Comparison of ENCODE assay signal across 8 mouse cellular contexts in genomic region chr8:119811925-119812324, GRCm38 (mm10). TPM values are rescaled to one million over a fixed set of nuclear protein-coding genes. Genes with fewer than 3 reads are reported as not detected.
DNase-seq lines count a peak whose midpoint lies in the region; ATAC-seq lines count a peak whose summit lies in the region.

No protein-coding gene starts in this region.

- ATAC-seq in heart, embryonic 15.5 days (replicated peaks; ENCODE audit: insufficient number of reproducible peaks, insufficient read depth, low FRiP score, low read depth), result no peak
- peak; percentile 63 for ATAC-seq in CD4-positive, CD25-positive, alpha-beta regulatory T cell, adult 4 months
- no peak for ATAC-seq in intestine, embryonic 15.5 days

- H3K9me3 ChIP-seq in heart, embryonic 15.5 days (replicated peaks), result no peaks in the 10 kb centered on the region
- H3K9me3 ChIP-seq in intestine, embryonic 15.5 days, result no peaks in the 10 kb centered on the region

- H3K27me3 ChIP-seq in heart, embryonic 15.5 days, result no peaks in the 10 kb centered on the region
- no peaks in the 10 kb centered on the region for H3K27me3 ChIP-seq in intestine, embryonic 15.5 days (replicated peaks)

- WGBS in heart, embryonic 15.5 days, result 48% methylated on average over 6 of the region's 6 CpGs
- WGBS in intestine, embryonic 15.5 days, result 35% methylated on average over 6 of the region's 6 CpGs

- H3K9ac ChIP-seq in heart, embryonic 15.5 days, result no peak overlapping the region
- no peak overlapping the region for H3K9ac ChIP-seq in intestine, embryonic 15.5 days

- H3K4me3 ChIP-seq in heart, embryonic 15.5 days, result no peak overlapping the region
- no peak overlapping the region for H3K4me3 ChIP-seq in intestine, embryonic 15.5 days (replicated peaks)

- no peak overlapping the region for H3K4me2 ChIP-seq in heart, embryonic 15.5 days
- peak overlapping the region; percentile 46; the same call in 1 of the 2 replicates for H3K4me2 ChIP-seq in intestine, embryonic 15.5 days (replicated peaks)

- intact Hi-C loops in heart, postnatal 25 days (cut with DNase I), result no loop called here

- DNase-seq in heart, postnatal 25 days (ENCODE audit: low spot score), result no peak
- peak; percentile 73 for DNase-seq in naive thymus-derived CD4-positive, alpha-beta T cell, adult 2 months (ENCODE audit: low read depth)
- DNase-seq in frontal cortex, postnatal 14 days (ENCODE audit: low spot score in 2 of 2), result no peak
- DNase-seq in right cerebral cortex, postnatal 10 days (ENCODE audit: low spot score in 2 of 2), result no peak
- no peak for DNase-seq in urinary bladder, adult 2 months (ENCODE audit: low spot score)

- H3K36me3 ChIP-seq in heart, embryonic 15.5 days, result no peaks in the 10 kb centered on the region
- peaks cover 12% of the 10 kb centered on the region for H3K36me3 ChIP-seq in intestine, embryonic 15.5 days

- H3K27ac ChIP-seq in heart, embryonic 15.5 days, result peak overlapping the region; percentile 43; the same call in 1 of the 2 replicates
- H3K27ac ChIP-seq in intestine, embryonic 15.5 days, result peak overlapping the region; percentile 95

- H3K4me1 ChIP-seq in heart, embryonic 15.5 days (replicated peaks), result peaks cover 22% of the 10 kb centered on the region
- H3K4me1 ChIP-seq in intestine, embryonic 15.5 days (replicated peaks), result peaks cover 48% of the 10 kb centered on the region

RNA-seq across cellular contexts. Expression of gene Cotl1, which starts 28.4 kb away (rescaled TPM):
- 28.7 and 52.8 TPM in 2 replicates for polyA plus RNA-seq in heart, embryonic 15.5 days (2015; fragmentation: Nextera tagmentation; extraction: Ambion mirVana)
- total RNA-seq in heart, postnatal 25 days (2021), result 10 to 100 TPM; 17.3 to 20.2 TPM
- 100 to 1,000 TPM; 131 to 191 TPM for polyA plus RNA-seq in CD4-positive, CD25-positive, alpha-beta regulatory T cell, adult 4 months (2017; shearing (Covaris generic))
- polyA plus RNA-seq in intestine, embryonic 15.5 days (2015; fragmentation: Nextera tagmentation; extraction: Ambion mirVana), result 152 and 167 TPM in 2 replicates
- 88.9 and 123 TPM in 2 replicates for polyA plus RNA-seq in urinary bladder, adult 2 months (2012; rRNA removed)

RNA-seq across cellular contexts. Expression of gene Tldc1, which starts 33.7 kb away (rescaled TPM):
- polyA plus RNA-seq in heart, embryonic 15.5 days (2015; fragmentation: Nextera tagmentation; extraction: Ambion mirVana), result 10.9 and 12.8 TPM in 2 replicates
- total RNA-seq in heart, postnatal 25 days (2021), result 10 to 100 TPM; 10.5 to 12.4 TPM
- 10 to 100 TPM in 1 of 2 experiments, 1 to 10 TPM in 1; 6.5 to 14.3 TPM for polyA plus RNA-seq in CD4-positive, CD25-positive, alpha-beta regulatory T cell, adult 4 months (2017; shearing (Covaris generic))
- 14.4 and 15.3 TPM in 2 replicates for polyA plus RNA-seq in intestine, embryonic 15.5 days (2015; fragmentation: Nextera tagmentation; extraction: Ambion mirVana)
- polyA plus RNA-seq in urinary bladder, adult 2 months (2012; rRNA removed), result 16.0 and 16.4 TPM in 2 replicates

RNA-seq across cellular contexts. Expression of gene Klhl36, which starts 50.1 kb away (rescaled TPM):
- polyA plus RNA-seq in heart, embryonic 15.5 days (2015; fragmentation: Nextera tagmentation; extraction: Ambion mirVana), result 9.1 and 10.3 TPM in 2 replicates
- total RNA-seq in heart, postnatal 25 days (2021), result 1 to 10 TPM; 2.3 to 3.3 TPM
- 10 to 100 TPM in 1 of 2 experiments, 1 to 10 TPM in 1; 6.2 to 11.6 TPM for polyA plus RNA-seq in CD4-positive, CD25-positive, alpha-beta regulatory T cell, adult 4 months (2017; shearing (Covaris generic))
- 12.4 and 13.8 TPM in 2 replicates for polyA plus RNA-seq in intestine, embryonic 15.5 days (2015; fragmentation: Nextera tagmentation; extraction: Ambion mirVana)
- polyA plus RNA-seq in urinary bladder, adult 2 months (2012; rRNA removed), result 10.6 and 11.6 TPM in 2 replicates
